Mouse (Mus musculus) bone marrow, adult 2 months (tissue): ENCODE data around the gene Acvr1c. TPM values are rescaled to one million over a fixed set of nuclear protein-coding genes. Genes with fewer than 3 reads are reported as not detected.

ENCODE experiments used
- H3K27ac ChIP-seq: fragments of 200-500 bp; 2 replicates; pipeline ENCODE4 v1.5.1; 2012; ENCODE audit warnings: low read depth, mild to moderate bottlenecking, control low read depth, inconsistent platforms, low read length; ENCODE audit not compliant: control insufficient read depth, poor library complexity, insufficient read depth
- H3K4me1 ChIP-seq: fragments of 200-500 bp; 2 replicates; pipeline ENCODE4 v1.6.1; 2011; ENCODE audit warnings: low read length; ENCODE audit not compliant: control insufficient read depth, insufficient read depth
- H3K4me3 ChIP-seq: fragments of 200-500 bp; replicated peaks from 2 replicates; pipeline ENCODE3; 2011; ENCODE audit warnings: mild to moderate bottlenecking, low read depth, low read length, control low read depth; ENCODE audit not compliant: control insufficient read depth
- CTCF ChIP-seq: fragments of 200-500 bp; IDR thresholded peaks from 2 replicates; pipeline ENCODE4 v1.5.1; 2011; ENCODE audit warnings: low read length, control low read depth; ENCODE audit not compliant: control insufficient read depth, insufficient read depth
- POLR2A ChIP-seq: fragments of 200-500 bp; IDR thresholded peaks from 2 replicates; pipeline ENCODE4 v1.6.1; 2011; ENCODE audit warnings: low read depth, mild to moderate bottlenecking, control low read depth, low read length, borderline replicate concordance; ENCODE audit not compliant: control insufficient read depth
- WGBS: fragments of 180-500 bp; shearing (Covaris S2); methylation state at CpG from one replicate; pipeline ENCODE4 v1.1.7; 2018; 5-methylcytosine and 5-hydroxymethylcytosine counted together
- polyA plus RNA-seq: library from polyadenylated mRNA; stranded (reverse); fragments of >200 nt; gene quantifications from 2 replicates; pipeline ENCODE4 v1.2.4, GENCODE M21; 2011; ENCODE audit warnings: low replicate concordance; ENCODE audit not compliant: missing spikeins, insufficient read depth, insufficient read length

Acvr1c gene
- 0.22 TPM in 1 of 2 replicates, not detected in the other for polyA plus RNA-seq

GRCm38 (mm10) chr2:58357414-58358131 is at the start of gene Acvr1c:
Gene Acvr1c (minus strand): TSS chr2:58357895.
- no peak within 1 kb of the TSS for H3K4me3 ChIP-seq
- TF ChIP-seq CTCF (no peak), POLR2A (no peak)
- no peak within 1 kb of the TSS for H3K27ac ChIP-seq
- H3K4me1 ChIP-seq, result no peaks in the 10 kb centered on the region
- under 1% methylated on average over 63 of the region's 65 CpGs for WGBS

DNA sequence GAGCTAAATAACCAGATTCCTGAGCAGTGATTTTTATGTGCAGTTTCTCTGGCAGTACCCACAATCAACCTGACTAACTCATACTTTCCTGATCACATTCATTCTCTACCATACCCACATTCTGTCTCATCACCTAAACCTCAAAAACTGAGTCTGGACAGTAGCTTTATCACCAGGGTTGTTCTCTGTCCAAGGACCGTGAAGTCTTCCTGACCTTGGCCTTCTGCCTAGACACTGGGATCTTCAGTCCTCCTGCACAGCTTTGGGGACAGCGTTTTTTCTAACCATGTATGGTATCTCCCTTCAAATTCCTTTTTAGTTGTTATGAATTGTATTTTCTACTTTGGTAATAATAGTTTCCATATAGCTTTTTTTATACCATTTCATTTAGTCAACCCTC is 45.8 kb upstream of the Acvr1c start:
- Histone ChIP-seq H3K27ac (no peak overlapping the region), H3K4me1 (no peaks in the 10 kb centered on the region), H3K4me3 (no peak overlapping the region)
- 79% methylated on average over 2 of the region's 2 CpGs for WGBS
- TF ChIP-seq POLR2A (no peak), CTCF (no peak)

- TF ChIP-seq CTCF, result no peak
- TF ChIP-seq POLR2A, result no peak
- Histone ChIP-seq H3K4me1 (no peaks in the 10 kb centered on the region), H3K27ac (no peak overlapping the region), H3K4me3 (no peak overlapping the region)
- 78% methylated on average over 7 of the region's 7 CpGs for WGBS
These were observed 30.9 kb upstream of the Acvr1c start for GRCm38 (mm10) chr2:58388601-58389000.

DNA sequence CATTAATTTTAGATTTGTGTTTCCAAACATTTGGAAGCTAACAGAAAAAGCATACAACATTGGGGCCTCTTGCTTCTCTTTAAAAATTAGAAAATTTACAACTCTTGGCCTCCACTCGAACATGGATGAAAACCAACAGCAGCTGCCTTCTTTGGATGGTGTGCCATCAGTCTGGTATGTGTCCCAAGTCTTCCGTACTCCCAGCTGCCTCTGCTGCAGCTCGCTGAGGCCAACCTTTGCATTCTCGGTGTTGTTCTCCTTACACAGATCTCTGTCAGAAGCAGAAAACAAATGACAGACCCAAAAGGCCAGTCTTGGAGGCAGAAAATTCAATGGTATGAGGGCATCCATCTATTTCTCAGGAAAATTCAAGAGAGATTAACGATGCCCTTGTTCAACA is 22.3 kb upstream of the Acvr1c start:
- Histone ChIP-seq H3K27ac (no peak overlapping the region), H3K4me3 (no peak overlapping the region), H3K4me1 (no peaks in the 10 kb centered on the region)
- 85% methylated on average over 5 of the region's 5 CpGs for WGBS
- no peak for TF ChIP-seq CTCF
- no peak for TF ChIP-seq POLR2A

DNA sequence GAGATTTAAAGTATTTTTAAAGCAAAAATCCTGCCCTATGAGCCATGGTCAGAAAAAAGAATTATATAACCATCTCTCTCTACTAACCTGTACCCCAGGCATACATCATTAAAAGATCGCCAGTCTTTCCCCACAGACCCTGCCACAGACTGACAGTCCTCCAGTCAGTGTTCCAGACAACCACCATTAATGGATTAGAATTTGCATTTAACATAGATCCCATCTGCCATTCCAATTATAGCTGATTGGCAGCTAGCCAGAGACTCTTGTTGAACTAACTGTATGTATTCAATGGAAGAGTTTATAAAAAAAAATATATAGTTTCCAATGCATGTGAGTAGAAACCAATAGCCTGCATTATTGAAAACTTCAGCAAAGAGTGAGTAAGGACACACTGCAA is 21.8 kb upstream of the Acvr1c start:
- Histone ChIP-seq H3K4me3 (no peak overlapping the region), H3K27ac (no peak overlapping the region), H3K4me1 (no peaks in the 10 kb centered on the region)
- WGBS, result 76% methylated on average over 1 of the region's 1 CpGs
- TF ChIP-seq POLR2A, result no peak
- no peak for TF ChIP-seq CTCF

DNA sequence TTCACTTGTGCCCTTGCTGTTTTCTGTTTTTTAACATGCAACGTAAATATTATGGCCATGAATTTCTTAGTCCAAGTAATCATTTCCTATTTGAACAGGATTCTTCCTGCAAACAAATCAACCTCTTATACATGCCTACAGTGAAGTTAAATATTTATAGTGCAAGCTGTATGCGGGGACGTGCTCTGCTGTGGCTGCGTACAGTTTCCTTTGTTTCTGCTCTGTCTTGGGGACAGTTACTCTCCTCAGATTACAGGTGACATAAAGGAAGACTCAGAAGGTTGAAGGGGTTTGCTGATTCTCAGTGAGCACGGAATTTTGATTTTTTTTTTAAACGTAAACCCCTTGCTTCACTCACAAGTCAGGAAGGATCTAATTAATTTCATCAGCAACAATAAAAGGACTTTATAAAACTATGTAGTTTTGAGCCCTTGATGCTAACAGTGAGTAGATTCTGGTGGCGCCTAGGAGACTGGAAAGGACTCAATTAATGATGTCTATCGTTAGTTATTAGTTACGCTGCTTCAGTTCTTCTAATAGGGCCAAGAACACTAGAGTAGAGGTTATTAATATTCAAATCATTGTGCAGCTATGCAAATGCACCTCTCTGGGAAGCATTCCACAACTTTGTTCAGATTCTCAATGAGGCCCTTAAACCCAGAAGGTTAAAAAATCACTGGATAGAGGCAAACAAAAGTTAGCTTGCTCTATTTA is 19.9 kb upstream of the Acvr1c start:
- no peak for TF ChIP-seq CTCF
- H3K4me1 ChIP-seq, result no peaks in the 10 kb centered on the region
- H3K4me3 ChIP-seq, result no peak overlapping the region
- 82% methylated on average over 9 of the region's 9 CpGs for WGBS
- H3K27ac ChIP-seq, result no peak overlapping the region

- Histone ChIP-seq H3K4me3 (no peak overlapping the region), H3K4me1 (no peaks in the 10 kb centered on the region), H3K27ac (no peak overlapping the region)
- TF ChIP-seq CTCF (no peak), POLR2A (no peak)
- 69% methylated on average over 3 of the region's 3 CpGs for WGBS
These were observed 8.5 kb upstream of the Acvr1c start for GRCm38 (mm10) chr2:58366196-58366595.

- WGBS, result 83% methylated on average over 3 of the region's 3 CpGs
- no peak overlapping the region for H3K4me3 ChIP-seq
- TF ChIP-seq CTCF (no peak), POLR2A (no peak)
- H3K27ac ChIP-seq, result no peak overlapping the region
- no peaks in the 10 kb centered on the region for H3K4me1 ChIP-seq
These were observed 3.8 kb upstream of the Acvr1c start for GRCm38 (mm10) chr2:58361361-58362046.

GRCm38 (mm10) chr2:58358132-58358460 is 401 bp upstream of the Acvr1c start:
- Histone ChIP-seq H3K4me1 (no peaks in the 10 kb centered on the region), H3K27ac (no peak overlapping the region), H3K4me3 (no peak overlapping the region)
- WGBS, result 6% methylated on average over 3 of the region's 3 CpGs
- TF ChIP-seq CTCF, result no peak
- TF ChIP-seq POLR2A, result no peak
